Mouse (Mus musculus) embryonic facial prominence, embryonic 10.5 days (tissue): ENCODE measurements at regions not wholly inside any gene's neighbourhood (a gene's known extent, or its start where the extent isn't known, plus 50 kb on each side); places are given as distances from the start of the nearest gene placed in this dataset.

Experiments used
- DNase-seq: peaks from one replicate; pipeline ENCODE4 v3.0.0-alpha.2; 2017; ENCODE audit warnings: low spot score
- H3K27ac ChIP-seq: fragments of 300-500 bp; sonication (generic); replicated peaks from 2 replicates; pipeline ENCODE4 v1.5.1; 2016; ENCODE audit warnings: mild to moderate bottlenecking
- H3K27me3 ChIP-seq: fragments of 300-500 bp; sonication (generic); replicated peaks from 2 replicates; pipeline ENCODE4 v1.6.1; 2016; ENCODE audit warnings: low read depth, mild to moderate bottlenecking; ENCODE audit not compliant: poor library complexity, severe bottlenecking
- H3K36me3 ChIP-seq: fragments of 300-500 bp; sonication (generic); replicated peaks from 2 replicates; pipeline ENCODE4 v1.6.1; 2016; ENCODE audit warnings: mild to moderate bottlenecking, moderate library complexity
- H3K4me1 ChIP-seq: fragments of 300-500 bp; sonication (generic); 2 replicates; pipeline ENCODE4 v1.6.1; 2016
- H3K4me3 ChIP-seq: fragments of 300-500 bp; sonication (generic); 2 replicates; pipeline ENCODE4 v1.5.1; 2016; ENCODE audit warnings: mild to moderate bottlenecking, moderate library complexity
- H3K9me3 ChIP-seq: fragments of 300-500 bp; sonication (generic); 2 replicates; pipeline ENCODE4 v1.6.1; 2016; ENCODE audit warnings: mild to moderate bottlenecking
- WGBS: fragments of 180-500 bp; shearing (Covaris S2); methylation state at CpG from one replicate; pipeline ENCODE4 v1.1.7; 2016; 5-methylcytosine and 5-hydroxymethylcytosine counted together

- H3K9me3 ChIP-seq, result no peaks in the 10 kb centered on the region
- peaks cover 15% of the 10 kb centered on the region for H3K4me1 ChIP-seq
- DNase-seq, result no peak
- H3K36me3 ChIP-seq, result no peaks in the 10 kb centered on the region
- peaks cover 8% of the 10 kb centered on the region; the same call in 1 of the 2 replicates for H3K27me3 ChIP-seq
- WGBS, result 81% methylated on average over 5 of the region's 5 CpGs
- no peak overlapping the region for H3K27ac ChIP-seq
- H3K4me3 ChIP-seq, result no peak overlapping the region
These were observed 166.6 kb downstream of the Rab11fip4 start for GRCm38 (mm10) chr11:79757513-79758071.

GRCm38 (mm10) chr11:79756305-79756846 lies 165.4 kb downstream of the Rab11fip4 start:
- Histone ChIP-seq H3K36me3 (no peaks in the 10 kb centered on the region), H3K27me3 (no peaks in the 10 kb centered on the region), H3K27ac (no peak overlapping the region), H3K4me1 (peaks cover 18% of the 10 kb centered on the region), H3K9me3 (no peaks in the 10 kb centered on the region), H3K4me3 (no peak overlapping the region)
- 87% methylated on average over 9 of the region's 9 CpGs for WGBS
- no peak for DNase-seq

GRCm38 (mm10) chr11:79753491-79753890 lies 162.5 kb downstream of the Rab11fip4 start:
- Histone ChIP-seq H3K4me1 (peaks cover 13% of the 10 kb centered on the region), H3K36me3 (no peaks in the 10 kb centered on the region), H3K9me3 (no peaks in the 10 kb centered on the region), H3K27me3 (no peaks in the 10 kb centered on the region), H3K4me3 (no peak overlapping the region), H3K27ac (no peak overlapping the region)
- no peak for DNase-seq
- 86% methylated on average over 2 of the region's 2 CpGs for WGBS

- H3K27ac ChIP-seq, result 0 out of 2 replicates have a peak overlapping the region, but pooled peaks have one; percentile 40
- WGBS, result 64% methylated on average over 7 of the region's 7 CpGs
- no peak overlapping the region for H3K4me3 ChIP-seq
- H3K27me3 ChIP-seq, result no peaks in the 10 kb centered on the region
- H3K4me1 ChIP-seq, result peaks cover 13% of the 10 kb centered on the region
- H3K9me3 ChIP-seq, result no peaks in the 10 kb centered on the region
- no peaks in the 10 kb centered on the region for H3K36me3 ChIP-seq
- no peak for DNase-seq
These were observed 161.9 kb downstream of the Rab11fip4 start for GRCm38 (mm10) chr11:79752717-79753480.

GRCm38 (mm10) chr11:79751751-79752716 lies 161.0 kb downstream of the Rab11fip4 start:
- H3K9me3 ChIP-seq, result no peaks in the 10 kb centered on the region
- DNase-seq, result no peak
- H3K4me1 ChIP-seq, result peaks cover 13% of the 10 kb centered on the region
- WGBS, result 70% methylated on average over 14 of the region's 14 CpGs
- H3K27me3 ChIP-seq, result no peaks in the 10 kb centered on the region
- no peaks in the 10 kb centered on the region for H3K36me3 ChIP-seq
- H3K27ac ChIP-seq, result 0 out of 2 replicates have a peak overlapping the region, but pooled peaks have one; percentile 40
- H3K4me3 ChIP-seq, result no peak overlapping the region

- Histone ChIP-seq H3K4me3 (no peak overlapping the region), H3K4me1 (peaks cover 13% of the 10 kb centered on the region), H3K27ac (no peak overlapping the region), H3K27me3 (no peaks in the 10 kb centered on the region), H3K36me3 (no peaks in the 10 kb centered on the region), H3K9me3 (no peaks in the 10 kb centered on the region; the same call in 1 of the 2 replicates)
- 74% methylated on average over 2 of the region's 2 CpGs for WGBS
- DNase-seq, result no peak
These were observed 159.9 kb downstream of the Rab11fip4 start for GRCm38 (mm10) chr11:79750943-79751342.

GRCm38 (mm10) chr11:79749755-79750434 lies 158.9 kb downstream of the Rab11fip4 start:
- no peak overlapping the region for H3K27ac ChIP-seq
- H3K4me1 ChIP-seq, result peaks cover 13% of the 10 kb centered on the region
- no peaks in the 10 kb centered on the region for H3K36me3 ChIP-seq
- H3K27me3 ChIP-seq, result no peaks in the 10 kb centered on the region
- H3K9me3 ChIP-seq, result no peaks in the 10 kb centered on the region; the same call in 1 of the 2 replicates
- 83% methylated on average over 7 of the region's 7 CpGs for WGBS
- H3K4me3 ChIP-seq, result no peak overlapping the region
- DNase-seq, result no peak

GRCm38 (mm10) chr11:79749141-79749540 lies 158.1 kb downstream of the Rab11fip4 start:
- no peak for DNase-seq
- 97% methylated on average over 10 of the region's 10 CpGs for WGBS
- H3K27me3 ChIP-seq, result no peaks in the 10 kb centered on the region
- H3K4me1 ChIP-seq, result peaks cover 13% of the 10 kb centered on the region
- H3K9me3 ChIP-seq, result no peaks in the 10 kb centered on the region; the same call in 1 of the 2 replicates
- no peak overlapping the region for H3K27ac ChIP-seq
- no peaks in the 10 kb centered on the region for H3K36me3 ChIP-seq
- H3K4me3 ChIP-seq, result no peak overlapping the region

GRCm38 (mm10) chr11:79748606-79749125 lies 157.7 kb downstream of the Rab11fip4 start:
- Histone ChIP-seq H3K4me3 (no peak overlapping the region), H3K27me3 (no peaks in the 10 kb centered on the region), H3K4me1 (peaks cover 13% of the 10 kb centered on the region), H3K9me3 (no peaks in the 10 kb centered on the region; the same call in 1 of the 2 replicates), H3K27ac (no peak overlapping the region), H3K36me3 (no peaks in the 10 kb centered on the region)
- 95% methylated on average over 7 of the region's 7 CpGs for WGBS
- no peak for DNase-seq

- 80% methylated on average over 6 of the region's 6 CpGs for WGBS
- H3K4me3 ChIP-seq, result no peak overlapping the region
- no peaks in the 10 kb centered on the region for H3K27me3 ChIP-seq
- H3K36me3 ChIP-seq, result no peaks in the 10 kb centered on the region
- H3K9me3 ChIP-seq, result no peaks in the 10 kb centered on the region; the same call in 1 of the 2 replicates
- H3K4me1 ChIP-seq, result peaks cover 9% of the 10 kb centered on the region
- DNase-seq, result no peak
- H3K27ac ChIP-seq, result no peak overlapping the region
These were observed 156.8 kb downstream of the Rab11fip4 start for GRCm38 (mm10) chr11:79747801-79748200.
